Mouse (Mus musculus) hindbrain, embryonic 12.5 days (tissue): ENCODE data around the gene Copa. TPM values are rescaled to one million over a fixed set of nuclear protein-coding genes. Genes with fewer than 3 reads are reported as not detected.

ENCODE experiments used
- ATAC-seq: fragments of 200-750 bp; cut with Nextera tagmentation; 2 replicates; pipeline ENCODE4 v1.8.0; 2017; ENCODE audit warnings: moderate TSS enrichment; ENCODE audit not compliant: low FRiP score
- H3K27ac ChIP-seq: fragments of 300-500 bp; sonication (generic); 2 replicates; pipeline ENCODE4 v1.5.1; 2016; ENCODE audit warnings: mild to moderate bottlenecking
- H3K27me3 ChIP-seq: fragments of 300-500 bp; sonication (generic); 2 replicates; pipeline ENCODE4 v1.6.1; 2016; ENCODE audit warnings: mild to moderate bottlenecking
- H3K36me3 ChIP-seq: fragments of 300-500 bp; sonication (generic); 2 replicates; pipeline ENCODE4 v1.6.1; 2016; ENCODE audit warnings: mild to moderate bottlenecking
- H3K4me1 ChIP-seq: fragments of 300-500 bp; sonication (generic); 2 replicates; pipeline ENCODE4 v1.6.1; 2016
- H3K4me2 ChIP-seq: fragments of 300-500 bp; sonication (generic); replicated peaks from 2 replicates; pipeline ENCODE4 v1.6.1; 2016; ENCODE audit warnings: mild to moderate bottlenecking
- H3K4me3 ChIP-seq: fragments of 300-500 bp; sonication (generic); 2 replicates; pipeline ENCODE4 v1.5.1; 2016; ENCODE audit warnings: mild to moderate bottlenecking
- H3K9ac ChIP-seq: fragments of 300-500 bp; sonication (generic); 2 replicates; pipeline ENCODE4 v1.6.1; 2016; ENCODE audit warnings: mild to moderate bottlenecking, moderate library complexity
- H3K9me3 ChIP-seq: fragments of 300-500 bp; sonication (generic); replicated peaks from 2 replicates; pipeline ENCODE4 v1.6.1; 2016; ENCODE audit warnings: mild to moderate bottlenecking
- WGBS: fragments of 180-500 bp; shearing (Covaris S2); methylation state at CpG from one replicate; pipeline ENCODE4 v1.1.7; 2016; 5-methylcytosine and 5-hydroxymethylcytosine counted together
- polyA plus RNA-seq: library from polyadenylated mRNA; unstranded; fragments of >200 nt; fragmentation: Nextera tagmentation; extraction: Ambion mirVana; gene quantifications from 2 replicates; pipeline ENCODE4 v1.2.1, GENCODE M21; 2016

Copa gene
- polyA plus RNA-seq, 1 experiment from 2014 or later: 233 TPM

GRCm38 (mm10) chr1:172095202-172095601 is 12.9 kb downstream of the Copa start:
- H3K27ac ChIP-seq: no peak overlapping the region
- peaks cover 66% of the 10 kb centered on the region for H3K36me3 ChIP-seq
- no peaks in the 10 kb centered on the region for H3K9me3 ChIP-seq
- H3K4me3 ChIP-seq: no peak overlapping the region
- ATAC-seq: peak; percentile 56; the same call in 1 of the 2 replicates
- H3K27me3 ChIP-seq: no peaks in the 10 kb centered on the region
- H3K4me1 ChIP-seq: no peaks in the 10 kb centered on the region
- H3K9ac ChIP-seq: no peak overlapping the region
- H3K4me2 ChIP-seq: no peak overlapping the region
- 42% methylated on average over 6 of the region's 6 CpGs for WGBS

GRCm38 (mm10) chr1:172099325-172100033 is 17.1 kb downstream of the Copa start:
- 81% methylated on average over 6 of the region's 6 CpGs for WGBS
- H3K4me1 ChIP-seq: no peaks in the 10 kb centered on the region
- no peak overlapping the region for H3K4me3 ChIP-seq
- no peaks in the 10 kb centered on the region for H3K9me3 ChIP-seq
- ATAC-seq: no peak
- H3K4me2 ChIP-seq: no peak overlapping the region
- H3K27ac ChIP-seq: no peak overlapping the region
- H3K27me3 ChIP-seq: no peaks in the 10 kb centered on the region
- no peak overlapping the region for H3K9ac ChIP-seq
- peaks cover 69% of the 10 kb centered on the region for H3K36me3 ChIP-seq

GRCm38 (mm10) chr1:172103619-172104018 is 21.3 kb downstream of the Copa start:
- H3K27me3 ChIP-seq: no peaks in the 10 kb centered on the region
- H3K27ac ChIP-seq: no peak overlapping the region
- no peaks in the 10 kb centered on the region for H3K4me1 ChIP-seq
- no peak overlapping the region for H3K9ac ChIP-seq
- H3K36me3 ChIP-seq: peaks cover 86% of the 10 kb centered on the region
- H3K4me2 ChIP-seq: no peak overlapping the region
- WGBS: 88% methylated on average over 4 of the region's 4 CpGs
- no peak for ATAC-seq
- no peaks in the 10 kb centered on the region for H3K9me3 ChIP-seq
- no peak overlapping the region for H3K4me3 ChIP-seq

DNA sequence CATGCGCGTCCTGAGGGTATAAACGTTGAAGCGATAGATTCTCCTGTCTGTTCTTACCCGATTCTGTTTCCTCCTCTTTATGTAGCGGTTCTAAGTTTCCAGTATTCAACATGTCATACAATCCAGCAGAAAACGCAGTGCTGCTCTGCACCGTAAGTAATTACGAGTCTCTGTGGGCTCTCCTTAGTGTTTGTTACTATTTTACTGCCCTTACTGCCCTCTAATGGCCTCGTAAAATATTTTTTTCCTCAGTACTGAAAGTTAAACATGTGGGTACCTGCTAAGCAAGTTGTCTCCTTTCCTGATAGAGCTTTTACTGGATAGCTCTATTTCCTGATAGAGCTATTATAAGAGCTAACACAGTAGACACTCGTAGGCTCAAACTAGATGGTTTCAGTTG is 22.8 kb downstream of the Copa start:
- Histone ChIP-seq H3K27ac (no peak overlapping the region), H3K4me2 (no peak overlapping the region), H3K9ac (no peak overlapping the region), H3K27me3 (no peaks in the 10 kb centered on the region), H3K9me3 (no peaks in the 10 kb centered on the region), H3K4me3 (no peak overlapping the region), H3K4me1 (no peaks in the 10 kb centered on the region), H3K36me3 (peaks cover 93% of the 10 kb centered on the region)
- no peak for ATAC-seq
- WGBS: 84% methylated on average over 11 of the region's 11 CpGs

GRCm38 (mm10) chr1:172107777-172108477 is 25.6 kb downstream of the Copa start:
- Histone ChIP-seq H3K27me3 (no peaks in the 10 kb centered on the region), H3K4me1 (no peaks in the 10 kb centered on the region), H3K9ac (no peak overlapping the region), H3K36me3 (peaks cover 97% of the 10 kb centered on the region), H3K9me3 (no peaks in the 10 kb centered on the region), H3K4me2 (no peak overlapping the region), H3K4me3 (no peak overlapping the region), H3K27ac (no peak overlapping the region)
- WGBS: 68% methylated on average over 10 of the region's 10 CpGs
- peak; percentile 40; the same call in 1 of the 2 replicates for ATAC-seq

DNA sequence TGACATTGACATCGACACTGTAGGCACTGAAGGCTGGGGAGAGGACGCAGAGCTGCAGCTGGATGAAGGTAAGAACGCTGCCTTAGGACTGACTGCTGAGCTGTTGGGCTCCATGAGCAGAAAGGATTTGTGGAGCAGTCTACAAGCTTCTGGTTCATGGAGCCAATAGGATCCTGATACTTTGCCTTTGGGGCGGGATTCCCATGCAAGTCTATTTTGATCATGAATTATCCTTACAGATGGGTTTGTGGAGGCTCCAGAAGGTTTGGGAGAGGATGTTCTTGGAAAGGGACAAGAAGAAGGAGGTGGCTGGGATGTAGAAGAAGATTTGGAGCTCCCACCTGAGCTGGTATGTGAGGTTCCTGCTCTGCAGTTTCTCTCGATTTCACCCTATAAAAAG is 34.6 kb downstream of the Copa start:
- Histone ChIP-seq H3K4me1 (no peaks in the 10 kb centered on the region), H3K4me3 (no peak overlapping the region), H3K4me2 (no peak overlapping the region), H3K9ac (no peak overlapping the region), H3K36me3 (peaks cover 98% of the 10 kb centered on the region), H3K27me3 (no peaks in the 10 kb centered on the region), H3K27ac (no peak overlapping the region), H3K9me3 (no peaks in the 10 kb centered on the region)
- ATAC-seq: no peak
- 95% methylated on average over 5 of the region's 5 CpGs for WGBS

- WGBS: 88% methylated on average over 6 of the region's 6 CpGs
Measured at GRCm38 (mm10) chr1:172119100-172119499, 36.8 kb downstream of the Copa start.

GRCm38 (mm10) chr1:172119720-172120119 is 37.4 kb downstream of the Copa start:
- Histone ChIP-seq H3K27ac (no peak overlapping the region), H3K4me3 (no peak overlapping the region), H3K4me2 (no peak overlapping the region), H3K27me3 (no peaks in the 10 kb centered on the region), H3K9me3 (no peaks in the 10 kb centered on the region), H3K9ac (no peak overlapping the region), H3K36me3 (peaks cover 87% of the 10 kb centered on the region), H3K4me1 (no peaks in the 10 kb centered on the region)
- WGBS: 54% methylated on average over 3 of the region's 3 CpGs
- ATAC-seq: peak; percentile 38; the same call in 1 of the 2 replicates

More at GRCm38 (mm10) chr1:172119100-172119499, 36.8 kb downstream of the Copa start:
- Histone ChIP-seq H3K9ac (no peak overlapping the region), H3K36me3 (peaks cover 93% of the 10 kb centered on the region), H3K27ac (no peak overlapping the region), H3K27me3 (no peaks in the 10 kb centered on the region), H3K4me2 (no peak overlapping the region), H3K4me1 (no peaks in the 10 kb centered on the region), H3K9me3 (no peaks in the 10 kb centered on the region), H3K4me3 (no peak overlapping the region)
- ATAC-seq: no peak

GRCm38 (mm10) chr1:172122671-172123070 is 40.3 kb downstream of the Copa start:
- H3K4me2 ChIP-seq: no peak overlapping the region
- ATAC-seq: no peak
- WGBS: 84% methylated on average over 2 of the region's 2 CpGs
- no peak overlapping the region for H3K4me3 ChIP-seq
- no peak overlapping the region for H3K27ac ChIP-seq
- peaks cover 6% of the 10 kb centered on the region for H3K4me1 ChIP-seq
- H3K9me3 ChIP-seq: no peaks in the 10 kb centered on the region
- peaks cover 57% of the 10 kb centered on the region for H3K36me3 ChIP-seq
- H3K9ac ChIP-seq: no peak overlapping the region
- H3K27me3 ChIP-seq: no peaks in the 10 kb centered on the region

DNA sequence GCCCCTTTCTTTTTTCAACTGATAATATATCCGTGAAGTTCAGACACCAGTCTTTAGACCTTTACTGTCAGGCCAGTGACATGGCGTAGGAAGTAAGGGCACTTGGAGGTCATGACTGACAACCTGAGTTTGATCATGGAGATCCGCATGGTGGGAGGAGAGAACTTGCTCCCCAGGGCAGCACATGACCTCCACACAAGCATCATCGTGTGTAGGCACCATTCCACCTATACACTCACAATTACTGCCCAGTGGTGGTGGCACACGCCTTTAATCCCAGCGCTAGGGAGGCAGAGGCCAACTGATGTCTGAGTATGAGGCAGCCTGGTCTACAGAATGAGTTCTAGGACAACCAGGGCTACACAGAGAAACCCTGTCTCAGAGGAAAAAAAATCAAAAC is 42.2 kb downstream of the Copa start:
- 83% methylated on average over 6 of the region's 6 CpGs for WGBS
- H3K36me3 ChIP-seq: peaks cover 51% of the 10 kb centered on the region
- H3K4me3 ChIP-seq: no peak overlapping the region
- no peak overlapping the region for H3K9ac ChIP-seq
- H3K4me2 ChIP-seq: no peak overlapping the region
- H3K9me3 ChIP-seq: no peaks in the 10 kb centered on the region
- ATAC-seq: no peak
- H3K27ac ChIP-seq: no peak overlapping the region
- H3K27me3 ChIP-seq: no peaks in the 10 kb centered on the region
- H3K4me1 ChIP-seq: peaks cover 9% of the 10 kb centered on the region

GRCm38 (mm10) chr1:172126376-172127347 is 44.3 kb downstream of the Copa start, which contains the start of gene Pex19:
Gene Pex19 (plus strand): TSS chr1:172126755.
- H3K36me3 ChIP-seq: peaks cover 49% of the 10 kb centered on the region
- peak within 1 kb of the TSS; percentile 81 for H3K4me3 ChIP-seq
- 2% methylated on average over 42 of the region's 42 CpGs for WGBS
- H3K4me2 ChIP-seq: peak within 1 kb of the TSS; percentile 66
- no peaks in the 10 kb centered on the region for H3K27me3 ChIP-seq
- H3K4me1 ChIP-seq: peaks cover 9% of the 10 kb centered on the region
- 0 out of 2 replicates have a peak within 1 kb of the TSS, but pooled peaks have one; percentile 19 for H3K27ac ChIP-seq
- ATAC-seq: peak; percentile 97
- peak within 1 kb of the TSS; percentile 85 for H3K9ac ChIP-seq
- no peaks in the 10 kb centered on the region for H3K9me3 ChIP-seq

DNA sequence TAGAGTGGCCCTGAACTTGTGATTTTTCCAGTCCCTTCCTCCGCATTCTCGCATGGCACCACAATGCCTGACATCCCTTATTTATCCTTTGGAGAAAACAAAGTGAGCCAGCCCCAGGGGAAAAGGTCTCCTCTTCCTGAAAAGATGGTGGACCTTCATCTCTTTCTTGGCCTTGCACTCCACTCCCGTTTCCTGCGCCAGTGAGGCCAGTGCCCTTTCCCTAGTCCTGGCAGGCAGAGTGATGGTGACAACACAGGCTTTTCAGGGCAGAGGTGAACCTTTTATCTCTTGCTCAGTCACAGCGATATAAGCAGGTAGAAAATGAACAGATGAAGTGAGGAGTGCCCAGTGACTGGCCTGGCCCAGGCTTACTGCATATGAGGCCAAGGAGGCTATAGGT is 45.2 kb downstream of the Copa start:
- Histone ChIP-seq H3K9me3 (no peaks in the 10 kb centered on the region), H3K9ac (peak overlapping the region; percentile 85), H3K27ac (no peak overlapping the region), H3K4me2 (peak overlapping the region; percentile 66), H3K27me3 (no peaks in the 10 kb centered on the region), H3K4me1 (peaks cover 9% of the 10 kb centered on the region), H3K4me3 (peak overlapping the region; percentile 81), H3K36me3 (peaks cover 48% of the 10 kb centered on the region)
- WGBS: 54% methylated on average over 5 of the region's 5 CpGs
- ATAC-seq: no peak
